Mouse (Mus musculus) cerebral cortex, adult 2 months (tissue): Measurements from ENCODE around the gene Tmem240.

Experiments
- WGBS: fragments of 180-500 bp; shearing (Covaris S2); methylation state at CpG from one replicate; pipeline ENCODE4 v1.1.7; 2018; 5-methylcytosine and 5-hydroxymethylcytosine counted together

The Tmem240 gene

DNA sequence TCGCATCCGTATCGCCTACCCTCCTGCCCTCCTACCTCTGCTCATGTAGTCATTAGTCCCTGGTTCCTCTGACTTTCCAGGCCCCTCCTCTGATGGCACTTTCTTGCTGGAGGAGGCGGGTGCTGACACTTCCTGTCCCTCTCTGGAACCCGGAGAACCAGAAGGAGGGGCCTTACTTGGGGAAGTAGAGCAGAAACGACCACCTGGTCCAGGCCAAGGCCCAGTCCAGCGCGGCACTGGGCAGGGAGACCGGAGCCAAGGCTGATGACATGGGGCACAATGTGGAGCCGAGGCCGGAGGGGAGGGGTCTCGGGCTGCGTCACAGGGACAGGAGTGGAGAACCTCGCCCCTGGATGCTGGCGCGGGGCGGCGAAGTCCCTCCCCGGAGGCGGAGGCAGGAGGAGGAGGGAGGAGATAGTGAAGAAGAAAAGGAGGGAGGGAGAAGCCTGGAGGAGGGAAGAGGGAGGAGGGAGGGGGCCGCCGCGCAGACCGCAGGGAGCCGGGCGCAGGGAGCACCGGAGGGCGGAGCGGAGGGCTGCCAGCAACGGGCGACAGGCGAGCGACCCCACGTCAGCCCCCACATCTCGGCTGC, at the start of gene Tmem240:
Tmem240 (plus strand) TSS at position 451 of the 592 bp plus-strand sequence.
- WGBS: under 1% methylated on average over 33 of the region's 35 CpGs

DNA sequence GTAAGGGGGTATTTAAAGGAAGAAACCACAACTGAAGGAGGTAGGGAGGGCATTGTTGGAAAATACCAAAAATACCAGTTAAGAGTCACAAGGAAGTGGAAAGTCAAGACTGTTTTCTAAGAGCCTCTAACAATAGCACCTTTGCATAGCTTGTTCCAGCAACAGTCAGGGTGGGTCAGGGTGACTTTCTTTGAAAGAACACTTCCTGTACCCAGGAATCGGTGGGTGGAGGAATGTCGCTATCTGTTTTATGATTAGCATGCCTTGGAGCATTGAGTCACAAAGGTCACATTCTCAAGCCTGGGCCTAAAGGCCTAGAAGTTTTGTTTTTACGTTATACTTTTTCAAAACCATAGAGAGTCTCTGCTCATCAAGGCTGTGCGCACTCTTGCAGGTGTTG, 46.8 kb upstream of the Tmem240 start:
- WGBS: 88% methylated on average over 4 of the region's 4 CpGs

DNA sequence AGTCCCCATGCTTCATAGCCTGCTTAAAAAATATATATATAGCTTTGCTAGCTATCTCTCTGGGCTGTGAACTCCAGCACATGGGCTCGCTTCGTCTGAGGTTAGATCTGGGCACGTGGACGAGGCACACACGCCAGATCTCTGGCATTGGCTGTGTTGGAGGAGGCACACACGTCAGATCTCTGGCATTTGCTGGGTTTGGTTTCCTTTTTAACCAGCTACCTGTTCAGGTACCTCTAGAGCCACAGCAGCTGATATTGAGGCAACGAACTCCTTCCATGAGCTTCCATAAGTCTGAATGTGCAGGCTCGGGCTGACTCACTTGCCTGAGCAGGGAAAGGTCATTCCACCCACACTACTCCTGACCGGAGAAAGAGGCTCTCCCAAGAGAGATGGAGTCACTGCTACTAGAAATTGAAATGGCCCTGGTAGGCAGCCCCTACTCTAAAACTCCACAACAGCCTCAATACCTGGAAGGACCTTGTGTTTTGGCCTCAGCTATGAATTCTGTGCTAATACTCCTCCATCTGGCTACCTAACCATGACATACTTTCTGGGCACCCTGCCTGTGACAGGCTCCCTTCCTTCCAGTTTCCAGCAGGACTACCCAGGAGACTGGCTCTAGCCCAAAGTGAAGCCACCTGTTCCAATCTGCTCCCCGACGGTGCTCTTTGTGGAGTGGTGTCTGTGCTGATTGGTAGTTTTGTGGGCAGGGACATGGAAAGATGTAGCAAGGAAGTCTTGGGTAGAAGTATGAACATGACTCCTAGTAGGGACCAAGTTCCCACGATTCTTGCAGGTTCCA, 43.8 kb upstream of the Tmem240 start:
- 59% methylated on average over 12 of the region's 12 CpGs for WGBS

DNA sequence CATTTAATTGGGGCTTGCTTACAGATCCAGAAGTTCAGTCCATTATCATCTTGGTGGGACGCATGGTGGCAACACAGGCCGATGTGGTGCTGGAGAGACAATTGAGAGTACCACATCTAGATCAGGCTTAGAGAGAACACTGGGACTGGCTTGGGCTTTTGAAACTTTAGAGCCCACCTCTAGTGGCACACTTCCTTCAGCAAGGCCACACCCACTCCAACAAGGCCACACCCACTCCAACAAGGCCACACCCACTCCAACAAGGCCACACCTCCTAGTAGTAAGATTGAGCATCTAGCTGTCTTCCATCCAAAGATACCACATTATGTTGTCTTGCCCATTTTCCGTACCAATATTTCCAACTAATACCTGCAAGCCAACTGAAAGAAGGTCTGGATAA, 42.2 kb upstream of the Tmem240 start:
- 94% methylated on average over 3 of the region's 3 CpGs for WGBS

DNA sequence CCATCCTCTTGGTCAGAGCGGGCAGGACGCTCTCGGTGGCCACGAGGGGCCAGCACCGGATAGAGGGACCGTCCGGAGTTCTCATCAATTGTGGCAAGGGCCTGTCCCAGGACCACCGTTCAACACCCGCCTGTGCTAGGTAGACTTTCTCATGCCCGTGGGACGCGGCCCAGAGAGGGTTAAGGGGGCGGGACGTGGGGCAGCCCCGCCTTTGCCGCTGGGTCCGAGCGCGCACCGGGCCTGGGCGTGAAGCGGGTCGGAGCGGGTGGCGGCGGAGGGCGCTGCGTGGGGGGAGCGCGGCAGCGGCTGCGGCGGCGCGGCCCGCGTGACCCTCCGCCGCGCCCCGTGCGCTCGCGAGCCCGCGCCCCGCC, 40.5 kb upstream of the Tmem240 start, which contains the start of gene Fndc10:
Fndc10 (plus strand) TSS at position 232 of the 371 bp plus-strand sequence.
- under 1% methylated on average over 47 of the region's 47 CpGs for WGBS

DNA sequence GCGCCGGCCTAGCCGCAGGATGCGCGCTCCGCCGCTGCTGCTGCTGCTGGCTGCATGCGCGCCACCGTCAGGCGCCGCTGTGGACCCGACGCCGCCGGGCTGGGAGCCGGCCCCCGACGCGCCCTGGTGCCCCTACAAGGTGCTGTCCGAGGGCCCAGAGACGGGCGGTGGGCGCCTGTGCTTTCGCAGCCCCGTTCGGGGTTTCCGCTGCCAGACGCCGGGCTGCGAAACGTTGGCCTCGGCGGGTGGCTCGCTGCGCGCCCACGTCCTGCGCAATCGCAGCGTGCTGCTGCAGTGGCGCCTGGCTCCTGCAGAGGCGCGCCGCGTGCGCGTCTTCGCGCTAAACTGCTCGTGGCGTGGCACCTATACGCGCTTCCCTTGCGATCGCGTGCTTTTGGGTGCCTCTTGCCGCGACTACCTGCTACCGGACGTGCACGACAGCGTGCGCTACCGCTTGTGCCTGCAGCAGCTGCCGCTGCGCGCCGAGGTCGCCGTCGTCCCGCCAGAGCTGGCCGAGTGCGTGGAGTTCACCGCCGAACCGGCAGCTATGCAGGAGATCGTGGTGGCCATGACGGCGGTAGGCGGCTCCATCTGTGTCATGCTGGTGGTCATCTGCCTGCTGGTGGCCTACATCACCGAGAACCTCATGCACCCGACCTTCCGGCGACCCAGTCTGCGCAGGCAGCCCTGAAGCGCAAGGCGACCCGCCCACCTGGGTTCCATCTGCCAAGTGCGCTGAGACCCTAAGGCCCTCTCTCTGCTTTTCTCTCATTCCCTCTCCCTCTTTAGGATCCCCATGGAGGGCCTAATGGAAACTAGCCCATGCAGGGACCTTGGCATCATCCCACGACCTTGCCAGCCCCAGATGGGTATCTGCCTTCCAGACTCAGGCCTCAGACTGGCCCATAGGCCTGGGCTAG, 39.9 kb upstream of the Tmem240 start:
- WGBS: 1% methylated on average over 92 of the region's 92 CpGs

DNA sequence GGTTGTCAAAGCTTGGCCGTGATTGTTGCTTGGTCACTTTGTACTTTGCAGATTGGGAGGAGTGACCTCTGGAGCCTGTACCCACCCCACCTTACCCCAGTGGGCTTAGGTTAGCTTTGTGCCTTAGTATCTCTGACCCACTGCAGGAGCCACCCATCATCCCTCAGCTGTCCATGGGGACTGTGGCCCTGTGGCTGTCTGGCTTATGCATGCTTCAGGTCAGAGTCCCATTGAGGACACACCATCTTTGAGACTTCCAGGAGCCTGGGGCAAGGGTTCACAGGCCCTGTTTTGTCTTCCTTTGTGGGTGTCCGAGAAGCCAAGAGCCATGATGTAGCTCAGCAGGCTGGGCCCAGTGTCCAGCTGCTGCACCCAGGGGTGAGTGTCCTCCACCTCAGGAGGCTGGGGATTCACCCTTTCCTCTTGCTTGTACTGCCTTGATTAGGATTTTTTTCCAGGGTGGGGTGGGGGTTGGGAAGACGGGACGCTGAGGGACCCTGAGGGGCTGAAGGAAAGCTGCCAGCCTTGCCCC, 39.0 kb upstream of the Tmem240 start:
- WGBS: 64% methylated on average over 4 of the region's 4 CpGs

DNA sequence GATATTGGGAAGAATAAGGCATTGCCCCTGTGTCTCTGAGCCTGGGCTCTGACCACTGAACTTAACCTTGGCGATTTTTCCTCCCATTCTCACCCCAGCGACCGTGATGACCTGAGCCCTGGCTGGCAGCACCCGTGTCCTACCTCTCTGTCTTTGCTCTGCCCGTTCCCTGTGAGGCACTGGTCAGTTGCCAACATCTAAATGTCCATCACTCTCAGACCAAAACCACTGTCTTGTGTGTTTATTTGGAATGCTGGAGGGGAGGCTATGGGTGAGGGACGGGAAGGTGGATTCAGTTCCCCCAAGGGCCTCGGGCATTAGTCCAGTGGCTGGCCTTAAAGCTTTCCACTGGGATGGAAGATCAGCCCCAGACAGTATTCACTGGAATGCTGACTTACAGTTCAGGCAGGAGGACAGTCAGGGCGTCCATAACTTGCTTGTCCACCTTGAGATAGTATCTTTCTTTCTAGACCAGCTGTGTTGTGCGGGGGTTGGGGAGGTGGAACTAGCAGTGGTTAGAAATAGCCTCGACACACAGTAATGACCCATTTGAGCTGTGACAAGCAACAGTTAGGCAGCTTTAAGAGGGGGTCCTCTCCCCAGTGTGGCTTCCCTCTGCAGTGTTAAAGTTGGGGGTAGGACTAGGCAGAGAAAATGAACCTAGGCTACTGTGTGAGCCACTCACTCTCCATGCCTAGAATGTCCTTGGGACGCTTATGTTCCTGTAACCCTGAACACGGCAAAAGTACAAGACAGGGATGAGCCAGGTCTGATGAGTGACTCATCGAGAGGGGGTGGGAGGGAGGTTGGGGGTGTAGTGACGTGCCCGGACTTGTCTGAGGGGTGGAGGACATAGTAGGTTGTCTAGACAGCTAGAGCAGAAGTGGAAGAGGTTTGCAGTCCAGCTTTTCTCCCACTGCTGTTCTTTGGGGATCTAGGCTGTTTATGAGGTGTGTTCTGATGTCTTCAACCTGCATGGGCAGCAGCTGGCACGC, 38.0 kb upstream of the Tmem240 start:
- WGBS: 54% methylated on average over 16 of the region's 16 CpGs

DNA sequence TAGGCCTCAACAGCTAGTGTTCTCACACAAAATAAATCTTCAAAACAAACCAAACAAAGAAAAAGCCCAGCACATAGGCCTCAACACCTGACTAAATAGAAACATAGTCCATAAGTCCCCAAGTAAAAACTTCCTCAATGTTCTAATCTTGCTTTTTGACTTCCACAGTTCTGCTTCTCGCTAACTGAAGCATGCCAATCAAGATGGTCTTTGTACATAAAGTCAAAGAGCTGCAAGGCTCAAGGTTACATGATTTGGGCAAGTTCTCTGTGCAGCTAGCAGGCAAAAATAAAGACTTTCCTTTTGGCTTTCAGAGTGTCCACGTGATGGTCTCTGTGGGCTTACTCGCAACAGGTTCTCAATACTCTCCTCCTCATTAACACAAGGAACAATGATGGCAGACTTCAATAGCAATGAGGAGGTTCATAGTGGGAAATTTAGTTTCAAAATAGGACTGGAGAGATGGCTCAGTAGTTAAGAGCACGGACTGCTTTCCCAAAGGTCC, 31.1 kb upstream of the Tmem240 start:
- 94% methylated on average over 4 of the region's 4 CpGs for WGBS

DNA sequence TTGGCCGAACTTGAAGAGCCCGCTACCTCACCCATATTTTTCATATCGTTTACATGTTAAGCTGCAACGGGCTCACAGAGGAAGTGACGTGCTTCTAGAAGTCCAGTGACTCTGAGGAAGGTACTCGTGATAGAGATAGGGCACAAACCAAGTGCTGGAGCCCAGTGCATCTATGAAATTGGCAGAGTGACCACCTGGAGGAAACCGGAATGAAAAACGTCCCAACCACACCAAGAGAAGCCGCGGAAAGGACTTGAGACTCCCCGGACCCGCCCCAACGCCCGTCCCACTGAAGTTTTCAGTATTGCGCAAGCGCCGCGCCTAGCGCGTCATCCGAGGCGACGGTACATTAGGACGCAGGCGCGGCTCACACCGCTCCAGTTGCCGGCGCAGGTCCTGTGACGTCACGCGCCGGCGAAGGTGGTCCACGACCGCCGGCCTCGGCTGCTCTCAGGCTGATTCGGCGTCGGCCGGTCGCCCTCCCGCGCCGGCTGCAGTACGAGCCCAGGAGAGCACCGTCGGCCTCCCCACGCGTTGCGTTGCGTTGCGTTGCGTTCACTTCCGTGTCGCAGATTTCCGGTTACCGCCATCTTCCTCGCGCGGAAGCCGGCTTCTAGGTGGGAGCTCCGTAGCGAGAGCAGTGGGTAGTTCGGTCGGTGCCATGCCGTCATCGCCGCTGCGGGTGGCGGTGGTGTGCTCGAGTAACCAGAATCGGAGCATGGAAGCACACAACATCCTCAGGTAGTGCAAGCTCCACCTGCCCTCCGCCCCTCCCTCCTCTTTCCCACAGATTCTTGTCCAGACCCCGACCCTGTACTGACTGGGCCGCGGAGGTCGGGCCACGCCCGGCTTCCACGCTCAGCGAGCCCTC, 29.6 kb upstream of the Tmem240 start, which contains the start of gene Ssu72:
Ssu72 (plus strand) TSS at position 80 of the 871 bp plus-strand sequence.
- under 1% methylated on average over 83 of the region's 83 CpGs for WGBS

DNA sequence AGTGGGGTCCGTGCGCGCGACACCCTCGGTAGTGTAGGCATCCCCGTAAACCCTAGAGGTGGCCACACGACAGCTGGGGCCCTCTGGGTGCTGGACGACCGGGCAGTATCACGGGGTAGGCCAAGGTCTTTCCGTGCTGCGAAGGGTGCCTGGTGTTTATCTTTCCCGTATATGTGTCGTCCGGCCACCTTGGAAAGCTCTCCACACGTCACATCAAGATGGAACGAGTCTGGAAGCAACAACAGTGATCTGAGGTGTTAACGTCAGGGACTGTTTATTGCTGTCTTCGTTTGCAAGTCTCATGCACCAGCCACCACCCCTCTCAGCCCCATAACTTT, 29.0 kb upstream of the Tmem240 start:
- 0% methylated on average over 19 of the region's 19 CpGs for WGBS

DNA sequence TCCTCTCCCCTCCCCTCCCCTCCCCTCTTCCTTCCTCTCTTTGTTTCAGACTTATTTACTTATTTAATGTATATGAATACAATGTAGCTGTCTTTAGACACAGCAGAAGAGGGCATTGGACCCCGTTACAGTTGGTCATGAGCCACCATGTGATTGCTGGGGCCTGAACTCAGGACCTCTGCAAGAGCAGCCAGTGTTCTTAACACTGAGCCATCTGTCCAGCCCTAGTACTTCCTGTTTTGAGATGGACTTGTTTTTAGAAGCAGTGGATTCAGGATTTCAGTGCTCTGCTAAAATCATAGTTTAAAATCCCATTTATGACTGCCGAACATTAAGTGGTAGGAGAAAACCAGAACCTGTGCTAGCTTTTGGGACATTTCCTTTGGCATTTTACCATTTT, 26.0 kb upstream of the Tmem240 start:
- 31% methylated on average over 2 of the region's 2 CpGs for WGBS

DNA sequence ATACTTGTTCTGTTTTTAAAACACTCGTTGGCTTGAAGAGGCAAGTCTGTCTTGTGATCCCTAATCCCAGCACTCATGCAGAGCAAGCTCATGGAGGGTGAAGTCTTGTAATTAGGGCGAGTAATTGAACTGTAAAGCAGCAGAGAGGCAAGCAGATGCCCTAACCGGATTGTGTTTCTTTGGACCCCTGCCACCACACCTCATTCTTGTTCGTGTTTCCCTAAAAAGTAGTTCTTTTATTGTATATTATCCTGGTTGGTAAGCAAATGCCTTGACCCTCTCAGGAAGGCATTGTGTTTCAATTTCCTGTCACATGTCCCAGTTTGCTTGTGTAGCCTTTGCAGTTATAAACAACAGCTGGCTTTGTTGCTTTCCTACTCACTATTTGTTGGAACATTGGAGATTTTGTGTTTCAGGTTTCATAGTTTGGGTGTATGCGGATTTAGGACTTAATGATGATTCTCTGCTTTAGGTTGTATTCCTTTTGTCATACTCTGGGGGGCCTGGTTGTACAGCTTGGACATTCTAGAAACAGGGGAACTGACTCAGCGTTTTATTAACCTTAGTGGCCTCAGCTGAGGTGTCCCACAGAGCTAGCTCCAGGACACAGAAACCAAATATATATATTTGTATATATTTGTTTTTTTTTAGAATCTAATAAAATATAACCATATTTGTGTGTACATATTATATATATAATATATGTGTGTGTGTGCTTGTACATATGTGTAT, 23.9 kb upstream of the Tmem240 start:
- WGBS: 37% methylated on average over 6 of the region's 6 CpGs

DNA sequence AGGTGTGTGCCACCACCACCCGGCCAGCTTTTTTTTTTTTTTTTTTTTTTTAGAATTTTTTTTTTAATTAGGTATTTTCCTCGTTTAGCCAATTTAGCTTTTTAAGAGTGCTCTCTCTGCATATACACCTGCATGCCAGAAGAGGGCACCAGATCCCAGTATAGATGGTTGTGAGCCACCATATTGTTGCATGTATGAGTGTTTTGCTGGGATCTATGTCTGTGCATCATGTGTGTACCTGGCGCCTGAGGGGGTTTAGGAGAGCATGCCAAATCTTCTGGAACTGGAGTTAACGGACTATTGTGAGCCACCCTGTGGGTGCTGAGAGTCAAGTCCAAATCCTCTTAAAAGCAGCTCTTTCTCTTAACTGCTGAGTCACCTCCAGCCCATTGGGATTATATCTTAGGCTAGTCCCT, 12.9 kb upstream of the Tmem240 start:
- 26% methylated on average over 4 of the region's 4 CpGs for WGBS

DNA sequence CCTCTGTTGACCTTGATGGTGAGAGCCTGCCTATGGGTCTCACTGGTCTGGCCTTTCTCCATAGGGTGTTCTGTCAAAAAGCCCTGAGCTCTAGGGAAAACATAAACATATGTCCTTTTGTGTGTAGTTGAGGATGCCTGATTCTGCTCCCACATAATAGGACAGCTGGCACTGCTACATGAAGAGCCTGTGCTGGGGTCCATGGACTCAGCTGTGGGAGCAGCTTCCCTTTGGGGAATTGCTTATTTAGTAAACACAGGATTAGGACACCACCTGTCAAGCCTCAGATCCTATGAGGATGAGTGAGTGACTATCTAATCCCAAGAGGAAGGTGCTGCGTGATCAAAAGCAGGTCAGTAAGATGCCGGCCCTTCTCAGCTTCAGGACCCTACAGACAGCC, 6.6 kb upstream of the Tmem240 start:
- 90% methylated on average over 2 of the region's 2 CpGs for WGBS

DNA sequence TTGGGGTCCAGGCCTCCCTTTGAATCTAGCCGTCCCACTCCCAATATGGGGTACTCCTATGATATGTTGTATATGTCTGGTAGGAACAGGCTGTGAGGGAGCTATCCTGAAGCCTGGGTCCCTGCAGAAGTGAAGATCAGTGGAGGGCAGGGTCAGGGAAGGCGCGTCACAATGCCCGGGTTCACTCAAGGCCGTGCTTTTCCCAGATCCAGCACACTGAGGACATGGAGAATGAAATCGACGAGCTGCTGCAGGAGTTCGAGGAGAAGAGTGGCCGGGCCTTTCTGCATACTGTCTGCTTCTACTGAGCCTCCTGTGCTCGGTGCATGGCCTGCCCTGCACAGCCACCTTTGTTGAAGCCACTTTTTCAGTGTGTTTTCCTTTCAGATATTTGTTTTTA, 1.3 kb upstream of the Tmem240 start:
- 79% methylated on average over 10 of the region's 10 CpGs for WGBS

DNA sequence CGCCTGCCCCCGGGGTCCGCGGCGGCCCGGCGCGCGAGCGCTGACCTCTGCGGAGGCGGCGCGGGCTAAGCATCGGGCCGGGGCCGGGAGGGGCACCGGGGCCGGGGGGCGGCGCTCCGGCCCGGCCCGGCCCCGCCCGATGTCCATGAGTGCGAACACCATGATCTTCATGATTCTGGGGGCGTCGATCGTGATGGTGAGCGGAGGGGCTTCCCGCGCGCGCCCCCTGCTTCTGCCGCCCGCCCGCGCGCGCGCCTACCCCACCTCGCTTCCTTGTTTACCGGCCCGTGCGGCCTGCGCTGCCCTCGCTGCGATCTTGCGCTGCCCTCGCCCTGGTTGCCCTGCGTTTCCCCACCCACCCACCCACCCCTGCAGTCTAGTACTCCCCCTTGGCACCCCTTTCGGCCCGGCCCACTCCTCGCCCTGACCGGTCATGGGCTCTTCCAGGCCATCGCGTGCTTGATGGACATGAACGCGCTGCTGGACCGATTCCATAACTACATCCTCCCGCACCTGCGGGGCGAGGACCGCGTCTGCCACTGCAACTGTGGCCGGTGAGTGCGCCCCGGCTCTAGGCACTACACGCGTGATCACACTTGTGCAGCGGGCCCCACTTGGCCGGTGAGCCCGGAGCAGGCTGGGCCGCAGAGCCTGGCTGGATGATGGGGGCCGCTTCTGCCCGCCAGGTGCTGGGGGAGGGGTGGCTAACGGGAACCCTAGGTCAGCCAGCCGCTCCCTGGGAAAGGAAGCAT, 527 bp downstream of the Tmem240 start:
- 2% methylated on average over 69 of the region's 79 CpGs for WGBS

DNA sequence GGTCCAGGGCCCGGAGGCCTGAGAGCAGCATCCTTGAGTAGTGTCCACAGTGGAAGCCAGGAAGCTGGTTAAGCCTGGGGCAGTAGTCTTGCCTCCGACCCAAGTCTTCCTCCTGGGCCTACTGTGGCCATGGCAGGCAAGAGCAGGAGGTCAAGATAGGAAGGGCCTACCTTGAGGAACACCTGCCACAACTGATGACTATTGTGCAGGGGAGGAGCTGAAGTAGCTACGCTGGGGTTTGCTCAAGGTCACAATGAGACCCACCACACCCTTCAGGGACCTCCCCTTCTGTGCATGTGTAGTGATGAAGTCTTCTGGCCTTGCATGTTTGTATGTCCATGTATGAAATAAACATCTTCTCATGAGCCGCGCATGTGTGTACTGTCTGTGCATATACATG, 1.2 kb downstream of the Tmem240 start:
- WGBS: 61% methylated on average over 5 of the region's 5 CpGs
